Mouse (Mus musculus): Measurements from ENCODE around the gene Dpep2nb.
"Not testable (repeated sequence)": the region's sequence is repeated elsewhere in the genome, so short reads cannot be mapped to it uniquely, and the experiment has no call there.

Gene Dpep2nb

DNA sequence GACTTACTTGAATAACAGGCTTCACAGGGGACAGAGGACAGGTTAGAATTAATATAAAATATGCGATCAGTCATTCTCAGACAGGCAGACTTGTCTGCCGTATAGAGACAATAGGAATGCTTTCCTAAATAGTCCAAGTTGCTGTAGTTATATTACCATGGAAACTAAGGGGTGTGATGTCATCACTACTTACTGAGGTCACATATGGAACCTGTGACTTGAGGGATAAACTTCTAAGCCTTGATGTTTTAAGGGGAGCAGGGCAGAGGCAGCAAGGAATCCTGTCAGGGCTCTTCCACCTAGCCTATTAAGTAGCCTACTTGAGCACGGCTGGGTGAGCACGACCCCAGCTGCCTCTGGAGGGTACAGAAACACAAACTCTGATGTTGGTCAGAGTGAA, at the start of gene Dpep2nb:
Gene Dpep2nb (minus strand): TSS at position 101 of the 400 bp plus-strand sequence.
- DNase-seq (ENCODE audit: low spot score), result no peak

GRCm38 (mm10) chr8:106055038-106055437, 49.3 kb upstream of the Dpep2nb start:
- DNase-seq (ENCODE audit: low spot score), result no peak

DNA sequence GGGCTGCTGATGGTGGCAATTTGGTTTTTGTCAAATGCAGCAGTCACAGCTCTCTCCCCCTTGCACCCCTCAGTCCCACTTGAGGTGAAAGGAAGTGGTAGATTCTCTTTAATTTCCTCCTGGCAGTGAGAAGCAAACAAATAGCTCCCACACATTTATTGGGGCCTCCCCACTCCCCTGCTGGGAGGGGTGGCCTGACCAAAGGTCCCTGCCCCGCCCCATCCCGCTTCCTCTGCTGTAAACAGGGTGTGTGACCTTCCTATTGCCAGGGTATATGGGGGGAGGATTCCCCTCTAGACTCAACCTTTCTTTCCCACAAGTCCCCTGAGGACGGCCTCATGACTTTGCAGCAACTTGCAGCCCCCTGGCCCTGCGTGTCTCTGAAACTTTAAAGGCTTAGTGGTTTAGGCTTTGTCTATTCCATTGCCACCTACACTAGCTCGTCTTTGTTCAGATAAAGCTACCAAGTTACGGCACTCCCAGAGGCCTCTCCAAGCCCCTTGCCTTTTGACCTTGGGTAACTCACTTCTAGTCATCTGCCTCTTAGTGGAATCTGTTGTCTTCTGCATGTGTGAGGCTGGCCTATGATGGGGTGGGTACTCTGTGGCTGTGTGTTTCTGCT, 48.5 kb upstream of the Dpep2nb start:
- no peak for DNase-seq (ENCODE audit: low spot score)

GRCm38 (mm10) chr8:106052510-106053089, 46.8 kb upstream of the Dpep2nb start:
- no peak for DNase-seq (ENCODE audit: low spot score)

GRCm38 (mm10) chr8:106051068-106051467, 45.3 kb upstream of the Dpep2nb start:
- no peak for DNase-seq (ENCODE audit: low spot score)

DNA sequence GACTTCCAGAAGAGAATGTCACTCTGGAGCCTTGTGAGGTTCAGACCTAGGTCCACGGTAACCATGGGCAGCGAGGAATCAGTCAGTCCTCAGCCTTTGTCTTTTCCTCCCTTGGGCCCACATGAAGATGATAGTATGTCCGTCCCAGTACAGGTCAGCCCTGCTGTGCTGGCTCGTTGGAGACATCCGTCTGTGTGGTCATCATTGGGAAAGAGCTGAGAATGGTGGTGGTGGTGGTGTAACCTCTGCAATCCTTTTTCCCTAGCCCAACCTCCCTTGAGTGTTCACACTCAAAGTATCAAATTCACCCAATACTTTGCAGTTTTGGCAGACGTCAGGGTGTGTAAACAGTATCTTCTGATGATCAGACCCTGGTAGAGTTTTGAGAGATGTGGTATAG, 44.1 kb upstream of the Dpep2nb start:
- no peak for DNase-seq (ENCODE audit: low spot score)

- DNase-seq (ENCODE audit: low spot score), result no peak
Measured at GRCm38 (mm10) chr8:106047854-106048630, 42.3 kb upstream of the Dpep2nb start.

- DNase-seq (ENCODE audit: low spot score), result no peak
Measured at GRCm38 (mm10) chr8:106046872-106047559, 41.2 kb upstream of the Dpep2nb start.

DNA sequence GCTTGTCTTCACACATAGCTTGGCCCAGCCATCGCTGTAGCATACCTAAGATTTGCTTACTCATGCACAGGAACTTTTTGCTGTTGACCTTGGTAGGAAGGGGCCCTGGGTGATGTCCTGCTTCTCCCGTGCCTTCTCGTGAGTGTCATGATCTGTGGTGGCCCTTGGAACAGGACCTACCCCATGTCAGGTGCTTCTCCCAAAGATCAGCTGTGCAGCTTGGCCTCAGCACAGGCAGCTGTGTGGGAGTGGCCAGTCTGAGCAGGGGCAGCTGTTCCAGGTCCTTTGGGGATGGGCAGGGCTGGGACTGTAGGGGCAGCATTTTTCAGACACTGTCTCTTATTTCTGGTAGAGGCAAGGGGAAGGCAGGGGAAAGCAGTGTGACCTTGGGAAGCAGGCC, 38.4 kb upstream of the Dpep2nb start:
- DNase-seq (ENCODE audit: low spot score), result no peak

- no peak for DNase-seq (ENCODE audit: low spot score)
Measured at GRCm38 (mm10) chr8:106043055-106043454, 37.3 kb upstream of the Dpep2nb start.

DNA sequence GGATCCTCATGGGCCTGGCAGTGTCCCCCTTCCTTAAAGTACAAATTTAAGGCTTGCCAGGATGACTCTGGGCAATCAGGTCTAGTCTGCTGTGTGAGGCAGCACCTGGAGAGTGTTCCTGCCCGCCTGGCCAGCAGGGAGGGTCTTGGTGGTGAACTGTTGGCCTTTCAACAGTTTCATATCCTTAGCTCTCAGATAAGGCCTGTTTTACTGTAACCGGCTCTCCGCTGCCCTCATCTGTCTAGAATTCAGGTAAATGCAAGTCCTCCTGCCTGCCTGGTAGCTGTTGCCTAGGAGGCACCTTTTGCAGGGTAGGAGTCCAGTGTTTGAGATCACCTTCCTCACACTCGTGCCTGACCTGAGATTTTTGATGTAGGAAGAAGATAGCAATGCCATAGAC, 34.4 kb upstream of the Dpep2nb start:
- no peak for DNase-seq (ENCODE audit: low spot score)

- no peak for DNase-seq (ENCODE audit: low spot score)
Measured at GRCm38 (mm10) chr8:106039605-106040004, 33.8 kb upstream of the Dpep2nb start.

DNA sequence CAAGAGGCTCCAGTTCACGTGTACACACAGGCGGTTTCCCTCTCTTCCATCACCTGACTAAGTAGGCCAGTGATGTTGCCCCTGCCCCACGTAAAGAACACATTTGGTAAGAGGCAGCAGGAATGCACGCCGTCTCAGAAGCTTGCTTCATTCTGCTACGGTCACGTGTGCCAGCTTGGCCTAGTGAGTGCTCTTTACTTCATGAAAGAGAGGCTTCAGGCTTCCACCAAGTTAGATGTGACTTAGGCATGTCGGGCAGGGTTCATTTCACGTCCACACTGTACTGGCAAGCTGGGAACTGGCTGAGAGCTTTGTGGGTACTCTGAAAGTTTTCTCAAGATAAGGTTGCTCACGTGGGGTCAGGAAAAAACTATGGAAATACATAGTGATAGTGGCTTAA, 32.9 kb upstream of the Dpep2nb start:
- no peak for DNase-seq (ENCODE audit: low spot score)

GRCm38 (mm10) chr8:106022483-106022882, 16.7 kb upstream of the Dpep2nb start:
- no peak for DNase-seq (ENCODE audit: low spot score)

DNA sequence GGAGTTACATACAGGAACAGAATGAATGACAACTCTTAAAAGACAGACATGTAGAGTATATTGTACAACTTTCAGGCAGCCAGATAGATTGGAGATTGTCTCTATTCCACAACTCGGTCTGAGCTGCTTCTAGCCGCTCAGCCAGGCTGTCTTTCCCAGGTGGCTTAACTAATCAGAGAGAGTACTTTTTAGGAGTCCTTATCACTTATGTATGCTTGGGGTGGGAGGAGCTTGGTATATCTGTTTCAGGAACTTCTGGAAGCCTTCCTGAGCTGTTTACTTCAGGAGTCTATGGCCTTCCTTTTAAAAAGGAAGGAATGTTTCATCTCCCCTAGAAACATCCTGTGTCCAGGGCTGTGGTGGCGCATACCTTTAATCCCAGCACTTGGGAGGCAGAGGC, 12.3 kb upstream of the Dpep2nb start:
- no peak for DNase-seq (ENCODE audit: low spot score)

GRCm38 (mm10) chr8:106017130-106017529, 11.4 kb upstream of the Dpep2nb start:
- no peak for DNase-seq (ENCODE audit: low spot score)

DNA sequence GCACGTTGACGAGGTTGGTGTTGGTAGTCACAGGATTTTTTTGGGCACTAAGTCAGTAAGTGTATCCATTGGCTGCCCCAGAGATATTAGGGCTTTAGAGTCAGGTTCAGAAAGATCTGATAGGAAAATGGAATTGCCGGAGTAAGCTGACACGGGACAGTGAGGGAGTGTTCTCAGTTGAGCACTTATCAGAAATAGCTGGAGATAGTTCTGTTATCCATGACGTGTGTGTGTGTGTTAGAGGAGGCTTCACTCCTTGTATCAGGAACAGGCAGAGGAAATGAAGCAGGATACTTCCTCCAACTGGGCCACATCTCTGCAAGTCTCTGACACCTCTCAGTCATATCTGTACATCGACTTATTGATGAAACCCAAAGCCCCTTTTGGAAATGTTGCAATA, 10.5 kb upstream of the Dpep2nb start:
- DNase-seq (ENCODE audit: low spot score), result no peak

DNA sequence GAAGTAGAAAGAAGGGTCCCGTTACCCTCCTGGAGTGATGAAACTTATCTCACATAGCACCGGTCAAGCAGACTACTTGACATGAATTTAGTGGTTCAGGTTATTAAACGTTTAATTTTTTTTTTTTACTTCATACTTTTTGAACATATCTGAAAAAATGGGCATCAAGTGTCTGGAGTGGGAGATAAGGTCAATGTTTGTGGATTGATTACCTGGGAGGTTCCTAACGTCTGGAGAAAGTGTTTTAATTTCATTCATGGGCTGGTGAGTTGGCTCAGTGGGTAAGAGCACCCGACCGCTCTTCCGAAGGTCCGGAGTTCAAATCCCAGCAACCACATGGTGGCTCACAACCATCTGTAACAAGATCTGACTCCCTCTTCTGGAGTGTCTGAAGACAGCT, 6.4 kb upstream of the Dpep2nb start:
- not testable (repeated sequence) for DNase-seq (ENCODE audit: low spot score)

GRCm38 (mm10) chr8:106011643-106011986, 5.8 kb upstream of the Dpep2nb start, which contains the start of gene Ddx28:
Gene Ddx28, minus strand, starts transcription at chr8:106011882.
- DNase-seq (ENCODE audit: low spot score), result no peak

DNA sequence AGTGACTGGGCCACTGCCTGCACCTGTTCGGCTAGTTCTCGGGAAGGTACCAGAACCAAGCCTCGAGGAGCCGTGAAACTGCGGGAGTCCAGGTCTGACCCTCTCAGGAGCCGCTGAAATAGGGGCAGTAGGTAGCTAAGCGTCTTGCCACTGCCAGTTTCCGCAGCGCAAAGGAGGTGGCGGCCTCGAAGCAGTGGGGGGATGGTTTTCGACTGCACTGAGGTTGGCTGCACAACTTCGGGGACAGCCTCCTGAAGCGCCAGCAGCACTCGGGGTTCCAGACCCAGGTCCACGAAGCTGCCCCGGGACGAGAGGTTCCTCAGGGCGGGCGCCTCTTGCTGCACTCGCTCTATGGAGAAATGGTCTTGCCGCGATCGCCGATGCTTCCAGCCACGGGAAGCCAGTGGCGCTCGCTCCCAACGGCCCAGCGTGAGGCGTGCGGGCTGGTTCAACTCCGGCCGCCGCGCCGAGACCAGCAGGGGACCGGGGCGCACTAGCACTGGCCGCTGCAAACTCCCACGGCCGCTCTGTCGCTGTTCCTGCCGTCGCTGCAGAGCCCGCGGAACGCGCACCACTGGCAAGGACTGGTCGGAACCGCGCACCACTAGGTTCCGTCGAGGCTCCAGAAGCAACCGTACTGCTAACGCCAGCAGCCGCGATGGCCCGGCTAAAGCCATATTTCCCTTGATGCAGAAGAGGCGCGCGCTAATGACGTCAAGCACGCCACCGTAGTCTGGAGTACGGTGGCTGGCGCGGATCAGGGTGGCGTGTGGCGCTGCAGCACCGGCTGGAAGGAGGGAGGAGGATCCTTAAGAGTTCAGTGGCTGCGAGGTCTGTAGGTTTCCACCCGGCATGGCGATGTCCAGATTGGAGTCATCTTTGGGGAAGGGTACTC, 5.2 kb upstream of the Dpep2nb start:
- peak; percentile 72 for DNase-seq (ENCODE audit: low spot score)

DNA sequence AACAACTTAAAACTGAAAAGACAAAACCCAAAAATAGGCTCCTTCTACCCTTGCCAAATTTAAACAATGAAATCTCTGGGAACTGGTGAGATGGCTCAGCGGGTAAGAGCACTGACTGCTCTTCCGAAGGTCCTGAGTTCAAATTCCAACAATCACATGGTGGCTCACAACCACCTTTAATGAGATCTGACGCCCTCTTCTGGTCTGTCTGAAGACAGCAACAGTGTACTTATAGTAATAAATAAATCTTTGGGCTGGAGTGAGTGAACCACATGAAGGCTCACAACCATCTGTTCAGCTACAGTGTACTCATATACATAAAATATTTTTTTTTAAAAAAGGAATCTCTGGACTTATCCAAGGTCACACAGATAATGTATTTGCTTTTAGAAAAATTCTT, 2.1 kb upstream of the Dpep2nb start:
- DNase-seq (ENCODE audit: low spot score), result not testable (repeated sequence)

DNA sequence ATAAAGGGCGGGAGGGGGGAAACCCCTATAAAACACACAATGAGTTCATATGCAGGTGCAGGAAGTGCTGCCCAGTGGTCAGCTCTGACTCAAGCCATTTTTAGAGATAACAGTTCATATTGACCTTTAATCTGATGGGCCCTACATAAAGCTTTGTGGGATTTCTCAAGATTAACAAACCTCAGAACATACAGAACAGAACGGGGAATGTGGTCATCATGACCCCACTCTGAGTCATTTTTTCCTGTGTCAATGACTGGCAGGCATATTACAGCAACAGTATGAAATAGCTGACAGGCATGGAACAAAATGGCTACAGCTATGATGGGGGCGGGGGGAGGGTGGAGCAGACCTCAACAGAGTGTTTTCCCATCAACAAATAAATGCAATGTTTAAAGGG, 1.4 kb upstream of the Dpep2nb start:
- DNase-seq (ENCODE audit: low spot score), result no peak
